14 mouse cellular contexts compared by ENCODE assay signal in genomic region chr10:83882891-83883185, GRCm38 (mm10).
DNase-seq lines count a peak whose midpoint lies in the region; ATAC-seq and TF ChIP-seq lines count a peak whose summit lies in the region.
"Had no signal": no experiment of that assay in that cellular context is flagged by ENCODE, and none has a peak within 500 bp of the region (broad histone marks: within the 10 kb centered on the region; RNA-seq: fewer than 3 reads in every experiment).

No protein-coding gene starts in this region.

- 89% methylated on average over 1 of the region's 1 CpGs for WGBS in heart, adult 2 months
- WGBS in kidney, embryonic 16.5 days = 52% methylated on average over 1 of the region's 1 CpGs
- WGBS in embryonic facial prominence, embryonic 10.5 days = 36% methylated on average over 1 of the region's 1 CpGs
- 30% methylated on average over 1 of the region's 1 CpGs for WGBS in limb, embryonic 12.5 days

- H3K4me2 ChIP-seq in kidney, embryonic 16.5 days (replicated peaks; ENCODE audit: low read depth, low read length) = no peak overlapping the region
- 0 out of 2 replicates have a peak overlapping the region, but pooled peaks have one; percentile 4 for H3K4me2 ChIP-seq in limb, embryonic 12.5 days
- H3K4me2 ChIP-seq: hindbrain, embryonic 15.5 days; midbrain, embryonic 12.5 days had no signal

- no peaks in the 10 kb centered on the region for H3K36me3 ChIP-seq in heart, adult 2 months (ENCODE audit: control insufficient read depth, insufficient read depth, low read length)
- no peaks in the 10 kb centered on the region for H3K36me3 ChIP-seq in kidney, embryonic 16.5 days (ENCODE audit: insufficient read depth, low read length)
- no peaks in the 10 kb centered on the region for H3K36me3 ChIP-seq in embryonic facial prominence, embryonic 10.5 days (replicated peaks)
- H3K36me3 ChIP-seq in limb, embryonic 12.5 days = no peaks in the 10 kb centered on the region
- H3K36me3 ChIP-seq: G1E; hindbrain, embryonic 15.5 days; midbrain, embryonic 12.5 days had no signal

- no peak overlapping the region for H3K4me3 ChIP-seq in heart, adult 2 months
- H3K4me3 ChIP-seq in kidney, embryonic 16.5 days (ENCODE audit: low read length) = no peak overlapping the region
- peak overlapping the region; percentile 23; the same call in 1 of the 2 replicates for H3K4me3 ChIP-seq in embryonic facial prominence, embryonic 10.5 days
- H3K4me3 ChIP-seq in limb, embryonic 12.5 days (replicated peaks) = no peak overlapping the region
- H3K4me3 ChIP-seq: hindbrain, embryonic 15.5 days; midbrain, embryonic 12.5 days had no signal

- peak; percentile 86 for DNase-seq in heart, adult 11 months
- no peak for DNase-seq in heart, adult 2 months
- no peak for DNase-seq in kidney, adult 18-20 months
- no peak for DNase-seq in embryonic facial prominence, embryonic 10.5 days (ENCODE audit: low spot score)
- DNase-seq in cerebellum, postnatal 4 days (ENCODE audit: low spot score in 2 of 2) = no peak
- no peak for DNase-seq in gastrocnemius, postnatal 36 days
- DNase-seq: B cell, adult 2 months; cerebellum, adult 11-12 months; lung, adult 18-20 months had no signal

- no peak overlapping the region for H3K27ac ChIP-seq in heart, adult 2 months
- peak overlapping the region; percentile 5; the same call in 1 of the 2 replicates for H3K27ac ChIP-seq in kidney, embryonic 16.5 days (ENCODE audit: low read length)
- peak overlapping the region; percentile 85 for H3K27ac ChIP-seq in embryonic facial prominence, embryonic 10.5 days (replicated peaks)
- H3K27ac ChIP-seq in limb, embryonic 12.5 days = peak overlapping the region; percentile 85
- H3K27ac ChIP-seq: hindbrain, embryonic 15.5 days; midbrain, embryonic 12.5 days had no signal

- TF ChIP-seq EP300 in heart, adult 2 months (IDR thresholded peaks at IDR 0.05; ENCODE audit: insufficient read depth, low read depth, low read length) = no peak

- no peaks in the 10 kb centered on the region for H3K9me3 ChIP-seq in kidney, embryonic 16.5 days (ENCODE audit: low read length)
- no peaks in the 10 kb centered on the region for H3K9me3 ChIP-seq in embryonic facial prominence, embryonic 10.5 days
- H3K9me3 ChIP-seq in limb, embryonic 12.5 days = no peaks in the 10 kb centered on the region
- H3K9me3 ChIP-seq: hindbrain, embryonic 15.5 days; midbrain, embryonic 12.5 days had no signal

- no peaks in the 10 kb centered on the region for H3K4me1 ChIP-seq in heart, adult 2 months (ENCODE audit: control insufficient read depth, insufficient read depth, low read length)
- H3K4me1 ChIP-seq in kidney, embryonic 16.5 days (ENCODE audit: insufficient read depth, low read length) = peaks cover 10% of the 10 kb centered on the region; the same call in 1 of the 2 replicates
- H3K4me1 ChIP-seq in embryonic facial prominence, embryonic 10.5 days = peaks cover 31% of the 10 kb centered on the region
- peaks cover 24% of the 10 kb centered on the region for H3K4me1 ChIP-seq in limb, embryonic 12.5 days (replicated peaks)
- H3K4me1 ChIP-seq: hindbrain, embryonic 15.5 days; midbrain, embryonic 12.5 days had no signal

- intact Hi-C loops in heart, adult 2 months (cut with DNase I) = no loop called here
- intact Hi-C loops in gastrocnemius, postnatal 36 days (cut with DNase I) = no loop called here

- no peak for TF ChIP-seq POLR2A in heart, adult 2 months (IDR thresholded peaks at IDR 0.05; ENCODE audit: insufficient read depth, low read depth, low read length)

- ATAC-seq in kidney, embryonic 16.5 days (ENCODE audit: low FRiP score, low TSS enrichment) = no peak
- ATAC-seq in limb, embryonic 12.5 days (ENCODE audit: insufficient number of reproducible peaks, insufficient read depth, low FRiP score, low TSS enrichment, low read depth) = no peak

- no peaks in the 10 kb centered on the region for H3K27me3 ChIP-seq in heart, adult 2 months (ENCODE audit: control insufficient read depth, insufficient read depth, low read length)
- H3K27me3 ChIP-seq in kidney, embryonic 16.5 days (ENCODE audit: insufficient read depth, low read length) = no peaks in the 10 kb centered on the region
- H3K27me3 ChIP-seq in embryonic facial prominence, embryonic 10.5 days (replicated peaks; ENCODE audit: low read depth, poor library complexity, severe bottlenecking) = no peaks in the 10 kb centered on the region
- no peaks in the 10 kb centered on the region for H3K27me3 ChIP-seq in limb, embryonic 12.5 days
- H3K27me3 ChIP-seq: hindbrain, embryonic 15.5 days; midbrain, embryonic 12.5 days had no signal

- no peak for TF ChIP-seq CTCF in heart, adult 2 months (IDR thresholded peaks at IDR 0.05)

- H3K9ac ChIP-seq in heart, adult 2 months (ENCODE audit: low read depth, low read length) = no peak overlapping the region
- no peak overlapping the region for H3K9ac ChIP-seq in kidney, embryonic 16.5 days (replicated peaks; ENCODE audit: low read length)
- no peak overlapping the region for H3K9ac ChIP-seq in limb, embryonic 12.5 days (replicated peaks)
- H3K9ac ChIP-seq: hindbrain, embryonic 15.5 days; midbrain, embryonic 12.5 days had no signal

- no peaks in the 10 kb centered on the region for H3K79me2 ChIP-seq in heart, adult 2 months (replicated peaks; ENCODE audit: control insufficient read depth, insufficient read depth, low read length)
